Mouse (Mus musculus) lung, adult 10 weeks (tissue): ENCODE results near the gene Ntn3. TPM values are rescaled to one million over a fixed set of nuclear protein-coding genes. Genes with fewer than 3 reads are reported as not detected.

Experiments
- polyA plus RNA-seq: library from polyadenylated mRNA; stranded (reverse); fragments of 350-450 nt; fragmentation: Illumina TruSeq; extraction: RNeasy Lipid Tissue Mini Kit (QIAGEN cat#74804); gene quantifications from one replicate; pipeline ENCODE4 v1.2.3, GENCODE M21; 2014; ENCODE audit warnings: low read depth, low replicate concordance; ENCODE audit not compliant: insufficient read depth

The Ntn3 gene
- polyA plus RNA-seq: 2.2 TPM

GRCm38 (mm10) chr17:24209043-24209915, at the start of gene Ntn3:
TSS of gene Ntn3 (minus strand) at chr17:24209531.

GRCm38 (mm10) chr17:24251320-24252069, 42.2 kb upstream of the Ntn3 start, which contains the start of gene Ccnf:
TSS of gene Ccnf (minus strand) at chr17:24251484.

GRCm38 (mm10) chr17:24220435-24221411, 11.4 kb upstream of the Ntn3 start, which contains the start of gene Tedc2:
TSS of gene Tedc2 (minus strand) at chr17:24220851.

GRCm38 (mm10) chr17:24205284-24205888, 3.9 kb downstream of the Ntn3 start, which contains the start of gene Tbc1d24:
TSS of gene Tbc1d24 (minus strand) at chr17:24205562.

GRCm38 (mm10) chr17:24169317-24170065, 39.8 kb downstream of the Ntn3 start, which contains the start of gene Atp6v0c:
TSS of gene Atp6v0c (minus strand) at chr17:24169702.

GRCm38 (mm10) chr17:24163176-24163962, 46.0 kb downstream of the Ntn3 start, which contains the start of gene Amdhd2:
TSS of gene Amdhd2 (minus strand) at chr17:24163766.

Other genes starting within 250 kb of the Ntn3 start
- 0.35 TPM for gene Prss30, start 229.0 kb downstream of the Ntn3 start, polyA plus RNA-seq
- gene Prss22, start 211.4 kb downstream of the Ntn3 start, polyA plus RNA-seq: not detected
- gene Prss27, start 171.4 kb downstream of the Ntn3 start, polyA plus RNA-seq: not detected
- 16.7 TPM for gene Kctd5, start 136.0 kb downstream of the Ntn3 start, polyA plus RNA-seq
- gene Pdpk1, start 58.6 kb downstream of the Ntn3 start, polyA plus RNA-seq: 7.9 TPM
- 22.0 TPM for gene Amdhd2, start 45.8 kb downstream of the Ntn3 start, polyA plus RNA-seq
- 301 TPM for gene Atp6v0c, start 39.8 kb downstream of the Ntn3 start, polyA plus RNA-seq
- gene Tbc1d24, start 4.0 kb downstream of the Ntn3 start, polyA plus RNA-seq: 2.4 TPM
- gene Tedc2, start 11.3 kb upstream of the Ntn3 start, polyA plus RNA-seq: 5.1 TPM
- gene Ccnf, start 42.0 kb upstream of the Ntn3 start, polyA plus RNA-seq: 0.92 TPM
- gene Abca17, start 141.5 kb upstream of the Ntn3 start, polyA plus RNA-seq: 1.2 TPM
- 69.4 TPM for gene Abca3, start 142.4 kb upstream of the Ntn3 start, polyA plus RNA-seq
- gene Rnps1, start 205.0 kb upstream of the Ntn3 start, polyA plus RNA-seq: 55.3 TPM
- 68.8 TPM for gene Eci1, start 217.1 kb upstream of the Ntn3 start, polyA plus RNA-seq
- gene Dnase1l2, start 233.6 kb upstream of the Ntn3 start, polyA plus RNA-seq: 4.0 TPM